Mouse (Mus musculus) ES-CJ7 (cell line): Measurements from ENCODE around the gene Tmem108.

Source experiments
- DNase-seq: peaks from one replicate; pipeline ENCODE4 v3.0.0; 2011; ENCODE audit warnings: low read depth, low spot score

The Tmem108 gene

GRCm38 (mm10) chr9:103449651-103450050, 312.0 kb downstream of the Tmem108 start:
- DNase-seq, result no peak

- DNase-seq, result no peak
These were observed 312.5 kb downstream of the Tmem108 start for GRCm38 (mm10) chr9:103449092-103449491.

GRCm38 (mm10) chr9:103444656-103445055, 317.0 kb downstream of the Tmem108 start:
- no peak for DNase-seq

GRCm38 (mm10) chr9:103443824-103444185, 317.8 kb downstream of the Tmem108 start:
- DNase-seq, result no peak

GRCm38 (mm10) chr9:103443121-103443823, 318.4 kb downstream of the Tmem108 start:
- no peak for DNase-seq

GRCm38 (mm10) chr9:103440597-103440996, 321.0 kb downstream of the Tmem108 start:
- no peak for DNase-seq

- no peak for DNase-seq
These were observed 324.5 kb downstream of the Tmem108 start for GRCm38 (mm10) chr9:103437104-103437503.

- peak; percentile 63 for DNase-seq
These were observed 327.5 kb downstream of the Tmem108 start for GRCm38 (mm10) chr9:103434116-103434515.
